Mouse (Mus musculus): Measurements from ENCODE around the gene Gm21969. TPM values are rescaled to one million over a fixed set of nuclear protein-coding genes. Genes with fewer than 3 reads are reported as not detected.

The Gm21969 gene
- polyA plus RNA-seq, 1 experiment from 2014 or later: not detected

Small RNA genes lying within 50 kb of the gene (microRNA-seq; reads per million reads assigned to microRNA genes)
- not detected for gene Gm25571
- not detected for gene Mir7020

Other genes with a start within 250 kb of the Gm21969 start
- gene Iffo2, start 72.6 kb upstream of the Gm21969 start, polyA plus RNA-seq (2014; fragmentation: Nextera tagmentation; extraction: Ambion mirVana): 1.8 and 3.3 TPM in 2 replicates
- 9.9 and 11.2 TPM in 2 replicates for gene Aldh4a1, start 19.7 kb downstream of the Gm21969 start, polyA plus RNA-seq (2014; fragmentation: Nextera tagmentation; extraction: Ambion mirVana)
- gene Tas1r2, start 50.4 kb downstream of the Gm21969 start, polyA plus RNA-seq (2014; fragmentation: Nextera tagmentation; extraction: Ambion mirVana): not detected in 2 replicates
- 3.1 and 3.4 TPM in 2 replicates for gene Pax7, start 230.3 kb downstream of the Gm21969 start, polyA plus RNA-seq (2014; fragmentation: Nextera tagmentation; extraction: Ambion mirVana)